Mouse (Mus musculus) heart, embryonic 11.5 days (tissue): Measurements from ENCODE around the gene Notum. TPM values are rescaled to one million over a fixed set of nuclear protein-coding genes. Genes with fewer than 3 reads are reported as not detected.

Experiments
- ATAC-seq: fragments of 200-750 bp; cut with Nextera tagmentation; replicated peaks from 2 replicates; pipeline ENCODE4 v1.8.0; 2017; ENCODE audit warnings: moderate library complexity; ENCODE audit not compliant: insufficient number of reproducible peaks, low FRiP score, low TSS enrichment
- H3K27ac ChIP-seq: fragments of 300-500 bp; sonication (generic); 2 replicates; pipeline ENCODE4 v1.5.1; 2014; ENCODE audit warnings: mild to moderate bottlenecking, low read depth, low read length
- H3K27me3 ChIP-seq: fragments of 300-500 bp; sonication (generic); 2 replicates; pipeline ENCODE4 v1.6.1; 2014; ENCODE audit warnings: mild to moderate bottlenecking, low read length, mixed read lengths; ENCODE audit not compliant: control insufficient read depth, insufficient read depth
- H3K36me3 ChIP-seq: fragments of 300-500 bp; sonication (generic); 2 replicates; pipeline ENCODE4 v1.6.1; 2014; ENCODE audit warnings: mild to moderate bottlenecking, low read length, moderate library complexity, mixed read lengths; ENCODE audit not compliant: control insufficient read depth, insufficient read depth
- H3K4me1 ChIP-seq: fragments of 300-500 bp; sonication (generic); 2 replicates; pipeline ENCODE4 v1.6.1; 2014; ENCODE audit warnings: low read length; ENCODE audit not compliant: control insufficient read depth, insufficient read depth
- H3K4me2 ChIP-seq: fragments of 300-500 bp; sonication (generic); 2 replicates; pipeline ENCODE4 v1.6.1; 2014; ENCODE audit warnings: mild to moderate bottlenecking, moderate library complexity
- H3K4me3 ChIP-seq: fragments of 300-500 bp; sonication (generic); 2 replicates; pipeline ENCODE4 v1.5.1; 2014; ENCODE audit warnings: low read depth, low read length
- H3K9ac ChIP-seq: fragments of 300-500 bp; sonication (generic); 2 replicates; pipeline ENCODE4 v1.6.1; 2014; ENCODE audit warnings: mild to moderate bottlenecking, low read depth, low read length, moderate library complexity
- H3K9me3 ChIP-seq: fragments of 300-500 bp; sonication (generic); replicated peaks from 2 replicates; pipeline ENCODE4 v1.6.1; 2016; ENCODE audit warnings: low read length; ENCODE audit not compliant: control insufficient read depth
- WGBS: fragments of 180-500 bp; shearing (Covaris S2); extraction: QIAGEN DNeasy Blood & Tissue Kit; methylation state at CpG from one replicate; pipeline ENCODE4 v1.1.7; 2014; ENCODE audit not compliant: insufficient replicate concordance; 5-methylcytosine and 5-hydroxymethylcytosine counted together
- polyA plus RNA-seq: library from polyadenylated mRNA; unstranded; fragments of >200 nt; fragmentation: Nextera tagmentation; extraction: Ambion mirVana; gene quantifications from 2 replicates; pipeline ENCODE4 v1.2.1, GENCODE M21; 2014

The Notum gene
- polyA plus RNA-seq, 1 experiment from 2014 or later, result 1.5 TPM

- H3K36me3 ChIP-seq, result no peaks in the 10 kb centered on the region
- 85% methylated on average over 4 of the region's 4 CpGs for WGBS
- H3K27ac ChIP-seq, result no peak overlapping the region
- no peak for ATAC-seq
- no peak overlapping the region for H3K9ac ChIP-seq
- no peak overlapping the region for H3K4me2 ChIP-seq
- peaks cover 11% of the 10 kb centered on the region for H3K4me1 ChIP-seq
- H3K4me3 ChIP-seq, result no peak overlapping the region
- H3K9me3 ChIP-seq, result no peaks in the 10 kb centered on the region
- peaks cover 66% of the 10 kb centered on the region for H3K27me3 ChIP-seq
These were observed 3.7 kb downstream of the Notum start for GRCm38 (mm10) chr11:120657301-120657700.

- Histone ChIP-seq H3K27ac (no peak overlapping the region), H3K4me1 (no peaks in the 10 kb centered on the region; the same call in 1 of the 2 replicates), H3K9me3 (no peaks in the 10 kb centered on the region), H3K4me2 (no peak overlapping the region), H3K36me3 (no peaks in the 10 kb centered on the region), H3K4me3 (no peak overlapping the region), H3K27me3 (peaks cover 41% of the 10 kb centered on the region), H3K9ac (no peak overlapping the region)
- no peak for ATAC-seq
- 71% methylated on average over 3 of the region's 3 CpGs for WGBS
These were observed 6.2 kb downstream of the Notum start for GRCm38 (mm10) chr11:120654741-120655140.

DNA sequence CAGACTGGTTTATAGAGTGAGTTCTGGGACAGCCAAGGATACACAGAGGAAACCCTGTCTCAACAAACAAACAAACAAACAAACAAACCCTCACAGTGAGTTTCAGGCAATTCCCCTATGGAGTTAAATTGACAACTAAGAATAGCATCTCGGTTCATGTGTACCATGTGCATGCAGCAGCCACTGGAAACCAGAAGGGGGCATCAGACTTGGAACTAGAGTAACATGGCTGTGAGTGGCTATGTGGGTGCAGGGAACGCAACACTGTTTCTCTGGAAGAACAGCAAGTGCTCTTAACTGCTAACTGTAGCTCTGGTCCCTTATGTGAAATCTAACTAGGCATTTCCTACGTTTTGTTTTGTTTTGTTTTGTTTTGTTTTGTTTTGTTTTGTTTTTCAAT, 9.1 kb downstream of the Notum start:
- H3K36me3 ChIP-seq, result no peaks in the 10 kb centered on the region
- no peak overlapping the region for H3K9ac ChIP-seq
- H3K4me1 ChIP-seq, result peaks cover 9% of the 10 kb centered on the region
- H3K4me2 ChIP-seq, result no peak overlapping the region
- WGBS, result 64% methylated on average over 3 of the region's 3 CpGs
- ATAC-seq, result no peak
- peaks cover 22% of the 10 kb centered on the region for H3K27me3 ChIP-seq
- no peaks in the 10 kb centered on the region for H3K9me3 ChIP-seq
- H3K27ac ChIP-seq, result no peak overlapping the region
- H3K4me3 ChIP-seq, result no peak overlapping the region

- Histone ChIP-seq H3K27ac (peak within 1 kb of the TSS; percentile 90), H3K4me3 (peak within 1 kb of the TSS; percentile 49), H3K9ac (peak within 1 kb of the TSS; percentile 71), H3K36me3 (no peaks in the 10 kb centered on the region), H3K4me1 (peaks cover 16% of the 10 kb centered on the region), H3K27me3 (peaks cover 13% of the 10 kb centered on the region), H3K9me3 (no peaks in the 10 kb centered on the region), H3K4me2 (peak within 1 kb of the TSS; percentile 67)
- 0 out of 2 replicates have a peak, but pooled peaks have one; percentile 9 for ATAC-seq
- 2% methylated on average over 13 of the region's 13 CpGs for WGBS
These were observed 12.9 kb downstream of the Notum start, which contains the start of gene Myadml2 for GRCm38 (mm10) chr11:120648001-120648476. Myadml2 (minus strand) TSS chr11:120648158.

DNA sequence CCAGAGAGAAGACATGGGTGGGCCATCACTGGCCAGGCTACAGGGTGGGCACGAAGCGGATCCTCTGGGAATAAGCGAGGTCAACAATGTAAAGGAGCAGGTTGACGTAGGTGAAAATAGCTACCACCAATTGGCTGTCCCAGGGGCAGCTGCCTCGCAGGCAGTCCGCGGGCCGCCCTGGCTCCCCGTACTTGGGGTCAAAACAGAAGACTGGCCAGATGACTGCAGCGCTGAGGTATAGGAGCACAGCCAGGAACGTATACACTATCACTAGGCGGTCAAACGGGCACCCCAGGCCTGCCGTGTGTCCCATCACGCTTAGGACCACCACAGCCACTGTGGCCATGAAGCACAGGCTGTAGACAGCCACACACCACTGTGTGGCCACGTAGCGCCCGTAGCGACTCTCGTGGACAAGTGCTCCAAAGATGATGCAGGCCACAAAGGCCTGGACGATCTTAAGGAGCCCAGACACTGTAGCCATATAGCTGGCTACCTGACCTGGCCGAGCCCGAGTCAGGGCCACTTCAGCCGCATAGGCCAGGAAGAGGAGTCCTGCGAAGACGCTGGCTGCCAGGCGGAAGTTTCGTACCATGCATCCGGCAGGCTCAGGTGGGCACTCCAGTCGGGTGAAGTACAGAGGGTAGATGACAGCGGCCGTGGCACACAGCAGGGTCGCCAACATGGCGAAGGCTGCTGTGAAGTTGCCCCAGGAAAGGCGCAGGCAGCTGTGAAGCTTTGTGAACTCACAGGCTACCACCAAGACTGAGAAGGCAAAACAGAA, 13.7 kb downstream of the Notum start:
- Histone ChIP-seq H3K9ac (peak overlapping the region; percentile 71), H3K27ac (peak overlapping the region; percentile 90), H3K27me3 (peaks cover 19% of the 10 kb centered on the region), H3K36me3 (no peaks in the 10 kb centered on the region), H3K4me3 (peak overlapping the region; percentile 49), H3K4me1 (peaks cover 23% of the 10 kb centered on the region), H3K4me2 (peak overlapping the region; percentile 67), H3K9me3 (no peaks in the 10 kb centered on the region)
- no peak for ATAC-seq
- 66% methylated on average over 35 of the region's 35 CpGs for WGBS

- H3K4me1 ChIP-seq, result peaks cover 23% of the 10 kb centered on the region
- peak; percentile 96 for ATAC-seq
- peak within 1 kb of the TSS; percentile 49 for H3K4me3 ChIP-seq
- H3K27ac ChIP-seq, result peak within 1 kb of the TSS; percentile 17; the same call in 1 of the 2 replicates
- WGBS, result 0% methylated on average over 15 of the region's 15 CpGs
- H3K9ac ChIP-seq, result peak within 1 kb of the TSS; percentile 75
- no peaks in the 10 kb centered on the region for H3K36me3 ChIP-seq
- peak within 1 kb of the TSS; percentile 98 for H3K4me2 ChIP-seq
- peaks cover 19% of the 10 kb centered on the region for H3K27me3 ChIP-seq
- no peaks in the 10 kb centered on the region for H3K9me3 ChIP-seq
These were observed 17.4 kb downstream of the Notum start, which contains the start of gene Pycr1 for GRCm38 (mm10) chr11:120643601-120643987. Pycr1 (minus strand) TSS chr11:120643769.

- Histone ChIP-seq H3K27me3 (peaks cover 17% of the 10 kb centered on the region), H3K9me3 (no peaks in the 10 kb centered on the region), H3K27ac (0 out of 2 replicates have a peak overlapping the region, but pooled peaks have one; percentile 15), H3K4me2 (peak overlapping the region; percentile 98), H3K36me3 (no peaks in the 10 kb centered on the region), H3K4me1 (peaks cover 23% of the 10 kb centered on the region), H3K4me3 (peak overlapping the region; percentile 49), H3K9ac (peak overlapping the region; percentile 75)
- peak; percentile 50; the same call in 1 of the 2 replicates for ATAC-seq
- WGBS, result 2% methylated on average over 18 of the region's 18 CpGs
These were observed 17.9 kb downstream of the Notum start for GRCm38 (mm10) chr11:120642939-120643600.

DNA sequence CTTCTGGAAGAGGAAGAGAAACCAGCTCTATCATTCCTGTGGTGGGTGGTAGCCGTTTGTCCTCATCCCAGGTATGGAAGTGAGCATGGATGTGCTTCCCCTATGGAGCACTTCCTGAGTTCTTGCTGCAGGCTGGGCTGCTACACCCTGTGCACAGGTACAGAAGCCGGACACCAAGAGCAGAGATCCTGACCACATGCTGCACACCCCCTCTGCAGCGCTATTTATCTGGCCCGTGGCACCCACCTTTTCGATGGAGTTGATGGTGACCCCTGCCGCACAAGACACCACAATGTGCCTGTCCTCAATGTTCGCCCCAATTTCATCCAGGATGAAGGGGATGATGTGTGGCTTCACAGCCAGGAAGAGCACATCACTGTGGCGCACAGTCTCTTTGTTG, 19.1 kb downstream of the Notum start:
- H3K27ac ChIP-seq, result no peak overlapping the region
- peaks cover 9% of the 10 kb centered on the region; the same call in 1 of the 2 replicates for H3K27me3 ChIP-seq
- 84% methylated on average over 8 of the region's 8 CpGs for WGBS
- H3K4me3 ChIP-seq, result no peak overlapping the region
- H3K36me3 ChIP-seq, result no peaks in the 10 kb centered on the region
- no peak overlapping the region for H3K9ac ChIP-seq
- peaks cover 13% of the 10 kb centered on the region; the same call in 1 of the 2 replicates for H3K4me1 ChIP-seq
- H3K9me3 ChIP-seq, result no peaks in the 10 kb centered on the region
- no peak overlapping the region for H3K4me2 ChIP-seq
- ATAC-seq, result no peak
